Mouse (Mus musculus) kidney, adult 8-10 months (tissue): ENCODE data around the gene Jag1.

Experiments
- DNase-seq, 2 experiments: peaks; one replicate each; pipeline ENCODE4 v3.0.0; 2022

The Jag1 gene

DNA sequence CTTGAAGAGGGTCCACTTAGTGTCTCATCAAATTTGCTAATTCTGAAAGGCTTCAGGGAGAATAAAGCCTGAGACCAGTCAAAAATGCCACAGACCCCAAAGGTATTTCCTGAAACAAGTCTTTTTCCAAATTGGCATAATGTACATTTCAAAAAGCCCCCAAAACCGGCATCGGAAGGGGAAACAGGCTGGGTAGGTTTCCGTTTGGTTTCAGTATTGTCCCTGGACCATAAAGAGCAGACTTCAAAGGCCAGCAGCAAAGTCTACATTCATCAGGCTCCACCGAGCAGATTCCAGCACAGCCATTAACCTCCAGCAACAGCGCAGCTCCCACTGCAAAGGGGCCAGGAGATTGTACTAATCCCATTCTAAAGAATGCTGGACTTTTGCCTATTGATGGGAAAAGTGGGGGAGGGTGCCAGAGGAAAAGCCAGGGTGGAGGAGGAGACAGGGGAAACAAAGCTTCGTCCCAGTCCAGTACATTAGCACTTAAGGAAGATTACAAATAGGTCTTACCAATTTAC, 17.2 kb downstream of the Jag1 start:
- DNase-seq, result no peak

DNA sequence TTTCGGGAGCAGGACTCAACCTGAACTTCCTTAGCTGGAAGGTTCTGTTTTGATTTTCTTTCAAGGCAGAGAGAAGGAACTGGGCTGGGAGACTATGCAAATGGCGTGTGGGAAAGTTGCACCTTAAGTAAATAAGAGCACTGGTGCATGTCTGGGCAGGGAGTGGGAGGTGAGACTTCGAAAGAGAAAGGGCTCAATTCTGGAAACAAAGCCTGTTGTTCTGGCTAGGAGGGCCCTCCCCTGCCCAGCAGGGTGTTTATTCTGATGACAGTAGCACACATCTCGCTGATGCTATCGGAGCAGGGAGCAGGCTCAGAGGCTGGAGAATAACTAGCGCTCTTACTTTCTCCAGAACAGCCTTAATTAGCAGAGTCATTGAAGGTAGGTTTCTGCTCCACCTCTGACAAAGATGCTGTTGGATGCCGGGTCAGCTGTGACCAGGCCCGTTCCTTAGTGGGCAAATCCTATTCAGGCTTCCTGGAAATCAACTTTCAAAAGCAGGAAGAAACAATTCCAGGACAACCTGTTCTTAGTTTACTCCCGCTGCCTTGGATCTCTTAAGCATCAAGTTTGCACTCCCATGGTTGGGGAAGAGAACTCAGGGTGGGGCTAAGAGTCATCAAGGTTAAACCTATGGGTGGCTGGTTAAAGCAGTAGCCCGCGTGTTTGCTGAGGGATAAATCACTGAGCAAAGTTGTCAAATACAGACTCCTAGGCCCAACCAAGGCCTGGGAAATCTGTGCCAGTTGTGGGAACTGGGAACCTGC, 18.0 kb downstream of the Jag1 start:
- no peak for DNase-seq

DNA sequence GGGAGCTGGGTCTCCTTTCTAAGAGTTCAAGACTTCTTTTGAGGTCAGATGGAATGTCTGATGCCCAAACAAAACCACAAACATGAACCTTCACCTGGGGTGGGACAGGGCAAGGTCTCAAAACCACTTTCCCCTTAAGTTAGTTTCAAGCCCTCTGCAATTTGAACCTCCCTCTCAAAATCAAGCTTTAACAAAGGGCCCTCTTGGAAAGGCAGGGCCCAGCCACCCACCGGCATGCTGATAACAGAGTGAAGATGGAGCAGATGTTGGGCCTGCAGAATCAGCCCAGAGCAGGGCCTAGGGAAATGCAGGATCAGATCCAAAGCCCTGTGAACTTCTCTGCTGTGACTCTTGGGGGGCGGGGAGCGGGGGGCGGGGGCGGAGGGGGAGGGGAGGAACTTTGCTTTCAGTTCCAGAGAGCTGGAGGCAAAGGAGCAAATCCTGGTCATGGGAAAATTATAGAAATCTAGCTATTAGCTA, 19.4 kb downstream of the Jag1 start:
- DNase-seq, result no peak

DNA sequence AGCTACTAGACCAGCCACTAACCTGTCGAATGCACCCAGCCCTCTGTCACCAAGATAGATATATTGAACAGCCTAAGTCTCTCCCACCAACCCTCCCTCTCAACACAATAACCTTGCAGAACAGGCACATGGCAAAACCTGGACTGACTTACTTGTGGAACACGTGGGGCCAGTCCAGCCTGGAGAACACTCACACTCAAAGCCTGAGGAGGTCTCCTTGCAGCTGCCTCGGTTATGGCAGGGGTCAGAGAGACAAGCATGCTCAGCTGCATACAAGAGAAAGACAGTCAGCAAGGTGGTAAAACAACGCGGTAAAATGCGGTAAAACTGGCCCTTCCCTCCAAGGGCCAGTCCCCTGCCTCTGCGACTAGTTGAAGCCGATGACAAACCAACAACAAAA, 22.1 kb downstream of the Jag1 start:
- DNase-seq, result no peak

DNA sequence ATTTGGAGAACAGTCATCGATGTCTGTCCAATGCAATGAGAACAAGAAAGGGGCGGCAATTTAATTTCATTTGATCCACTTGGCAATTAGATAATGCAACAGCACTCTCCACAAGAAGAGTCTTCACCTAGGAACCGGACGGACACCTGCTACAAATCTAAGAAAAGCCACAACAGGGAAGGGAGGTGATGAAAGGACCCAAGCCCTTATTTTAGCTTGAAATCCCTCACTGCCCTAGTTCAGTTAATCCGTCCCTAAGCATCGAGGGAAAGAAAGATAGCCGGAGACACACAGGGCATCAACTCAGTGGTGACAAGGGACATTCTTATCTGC, 23.2 kb downstream of the Jag1 start:
- DNase-seq, result no peak

DNA sequence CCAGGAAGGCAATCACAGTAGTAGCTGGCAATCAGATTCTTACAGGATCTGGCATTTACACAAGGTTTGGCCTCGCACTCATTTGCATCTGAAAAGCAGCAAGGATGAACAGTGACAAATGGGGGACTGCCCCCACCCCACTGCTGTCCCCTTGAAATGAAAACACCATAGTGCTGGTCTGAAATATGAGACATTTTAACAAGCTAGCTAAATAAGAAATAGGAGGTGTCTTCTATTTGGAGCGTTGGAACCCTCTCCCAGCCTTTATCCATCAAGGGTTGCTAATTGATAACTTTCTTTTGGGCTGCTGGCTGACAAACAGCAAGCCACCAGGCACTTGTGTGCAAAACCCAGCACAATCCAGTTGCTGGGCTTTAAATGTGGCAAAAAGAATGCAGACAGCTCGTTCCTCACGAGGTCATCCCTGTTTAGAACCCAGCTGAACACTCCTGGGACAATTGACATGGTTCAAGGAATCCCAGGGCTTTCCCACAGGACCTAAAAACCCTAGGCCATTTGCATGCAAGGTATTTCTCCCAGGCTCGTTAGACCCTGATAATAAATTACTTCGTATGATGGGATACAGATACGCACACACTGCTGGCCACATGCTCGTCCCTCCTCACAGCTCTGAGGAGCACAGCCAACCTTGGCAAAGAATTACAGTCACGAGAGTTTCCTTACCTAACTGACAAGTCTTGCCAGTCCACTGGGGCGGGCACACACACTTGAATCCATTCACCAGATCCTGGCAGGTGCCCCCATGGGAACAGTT, 23.7 kb downstream of the Jag1 start:
- DNase-seq, result no peak

DNA sequence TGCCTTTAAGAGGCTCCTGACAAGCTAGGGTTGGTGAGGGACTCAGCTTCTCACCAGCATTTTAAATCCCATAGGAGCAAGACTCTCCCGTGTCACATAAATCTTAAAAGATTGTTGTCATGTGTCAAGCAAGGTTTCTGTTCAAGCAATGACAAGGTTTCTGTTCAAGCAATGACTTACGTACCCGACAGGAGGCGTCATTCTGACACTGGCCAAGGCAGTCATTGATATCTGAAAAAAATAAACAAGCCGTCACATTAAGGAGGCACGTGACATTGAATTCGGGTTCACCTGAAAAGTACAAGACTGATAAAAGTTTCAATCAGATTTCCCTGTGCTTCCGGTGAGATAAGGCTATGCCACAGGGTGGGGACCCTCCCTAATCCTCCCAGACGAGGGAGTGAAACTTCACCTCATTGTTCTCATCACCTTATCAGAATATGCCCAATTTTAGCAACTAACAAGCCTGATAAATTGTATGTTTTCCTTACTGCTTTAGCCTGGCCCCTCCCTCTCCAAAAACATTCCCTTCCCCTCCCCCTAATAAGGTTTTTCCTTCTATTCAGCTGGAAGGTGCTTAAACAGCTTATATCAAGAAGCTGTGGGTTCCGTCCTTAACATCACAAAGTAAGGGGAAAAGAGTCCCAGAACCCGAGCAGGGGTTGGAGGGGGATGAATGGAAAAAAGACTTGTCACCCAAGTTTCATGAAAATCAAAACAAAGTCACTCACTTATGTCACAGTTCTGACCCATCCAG, 24.5 kb downstream of the Jag1 start:
- DNase-seq, result no peak

DNA sequence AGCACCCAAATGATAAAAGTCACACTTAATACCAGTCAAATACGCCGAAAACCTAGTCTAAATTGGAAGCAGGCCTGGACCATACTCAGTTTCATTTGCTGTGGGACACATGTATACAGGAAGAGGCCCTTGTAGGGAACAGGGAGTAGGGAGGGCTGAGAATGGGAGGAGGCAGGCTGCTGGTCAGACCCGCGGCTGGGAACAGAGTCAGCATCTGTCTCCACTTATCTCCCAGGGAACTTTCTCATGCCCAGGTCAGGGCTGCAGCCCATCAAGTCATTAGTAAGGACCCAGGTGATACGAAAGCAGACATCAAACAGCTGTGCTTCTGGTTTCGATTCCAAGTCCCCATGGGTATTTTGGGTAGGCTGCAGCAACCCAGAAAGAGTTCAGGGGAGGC, 28.7 kb downstream of the Jag1 start:
- DNase-seq, result no peak

DNA sequence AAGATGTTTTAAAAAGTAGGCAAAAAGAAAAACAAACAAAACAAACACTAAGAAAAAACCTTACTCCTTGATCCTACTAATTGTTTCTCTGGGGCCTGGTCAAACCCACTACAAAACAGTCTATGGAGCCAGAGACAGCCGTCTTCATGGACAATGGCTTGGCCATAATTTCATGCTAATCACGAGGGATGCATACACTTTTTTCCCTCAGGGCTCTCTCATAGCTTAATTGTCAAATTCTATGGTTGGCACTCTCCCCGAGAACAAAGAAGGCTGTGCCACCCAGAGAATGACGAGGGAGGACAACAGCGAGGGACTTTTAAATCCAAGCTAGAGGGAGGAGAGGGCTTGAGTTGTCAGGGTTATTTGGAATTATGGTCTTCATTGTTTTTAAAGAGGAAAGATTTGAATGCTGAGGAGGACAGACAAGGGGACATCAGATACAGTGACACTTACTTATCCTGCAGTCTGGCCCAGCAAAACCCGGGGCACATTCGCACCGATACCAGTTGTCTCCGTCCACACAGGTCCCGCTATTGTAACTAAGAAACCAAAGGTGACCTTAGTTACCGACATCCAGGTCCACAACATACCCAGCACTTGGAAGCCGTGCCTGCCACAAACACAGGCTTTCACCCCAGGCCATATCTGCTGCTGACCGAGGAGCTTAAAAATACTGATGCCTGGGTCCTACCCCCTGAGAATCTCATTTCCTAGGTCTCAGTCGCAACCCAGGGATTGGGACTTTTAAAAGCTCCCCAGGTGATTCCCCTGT, 29.6 kb downstream of the Jag1 start:
- no peak for DNase-seq

DNA sequence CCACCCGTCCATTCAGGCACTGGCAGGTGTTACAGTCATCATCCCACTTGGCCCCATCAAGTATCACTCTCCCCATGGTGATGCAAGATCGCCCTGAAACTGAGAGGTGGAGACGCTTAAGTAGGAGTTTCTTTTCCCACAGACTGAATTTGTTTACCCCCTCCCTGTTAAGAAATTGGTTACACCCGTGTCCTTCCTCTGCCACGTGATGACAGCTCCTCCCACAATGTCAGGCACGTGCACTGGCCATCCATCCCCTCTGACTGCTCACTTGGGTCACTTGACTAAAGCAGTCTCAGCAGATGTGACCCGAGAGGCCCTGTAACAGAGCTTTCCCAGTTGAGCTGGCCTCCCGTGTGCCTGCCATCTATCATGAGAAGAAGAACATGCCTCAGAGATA, 31.2 kb downstream of the Jag1 start:
- no peak for DNase-seq

DNA sequence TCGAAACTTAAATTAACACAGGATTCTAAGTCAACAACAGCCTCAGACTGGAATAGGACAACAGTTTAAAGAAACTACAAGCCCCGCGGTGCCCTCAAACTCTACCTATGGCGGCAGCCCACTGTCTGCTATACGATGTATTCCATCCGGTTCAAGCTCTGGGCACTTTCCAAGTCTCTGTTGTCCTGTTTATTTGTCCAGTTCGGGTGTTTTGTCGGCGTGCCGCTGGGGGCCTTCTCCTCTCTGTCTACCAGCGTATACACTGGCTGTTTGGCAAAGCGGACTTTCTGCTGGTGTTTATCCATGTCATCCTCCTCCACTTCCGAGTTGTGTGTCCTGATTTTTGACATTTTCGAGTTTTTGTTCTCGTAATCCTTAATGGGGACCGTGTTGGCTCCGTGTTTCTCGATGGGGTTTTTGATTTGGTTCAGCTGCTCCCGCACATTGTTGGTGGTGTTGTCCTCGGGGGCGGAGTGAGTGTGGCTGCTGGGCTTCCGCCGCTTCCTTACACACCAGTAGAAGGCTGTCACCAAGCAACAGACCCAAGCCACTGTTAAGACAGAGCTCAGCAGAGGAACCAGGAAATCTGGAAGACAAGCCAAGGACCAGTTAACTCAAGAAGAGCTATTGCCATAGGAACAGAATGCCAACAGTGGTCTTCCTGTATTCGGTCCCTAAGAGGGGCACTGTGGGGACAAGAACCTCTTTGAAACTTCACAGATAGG, 33.4 kb downstream of the Jag1 start:
- peak in 1 of 2 experiments; percentile 19 for DNase-seq

DNA sequence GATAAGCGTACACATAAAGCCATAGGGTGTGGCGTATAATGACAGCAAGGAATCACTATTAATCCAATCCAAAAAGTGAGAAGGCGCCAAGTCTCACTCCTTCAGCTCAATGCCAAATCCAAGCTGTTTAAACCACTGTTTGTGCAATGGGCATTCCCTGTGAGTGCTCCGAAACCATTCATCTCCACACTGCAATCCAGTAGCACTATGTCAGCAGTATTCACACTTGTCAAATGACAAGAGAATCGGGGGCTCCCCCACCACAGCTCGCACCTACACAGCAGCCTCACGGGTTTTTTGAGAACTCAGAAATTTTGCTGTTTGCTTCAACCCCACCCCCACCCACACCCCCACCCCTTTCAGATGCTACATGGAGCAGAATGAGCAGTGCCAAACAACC, 35.4 kb downstream of the Jag1 start:
- no peak for DNase-seq

DNA sequence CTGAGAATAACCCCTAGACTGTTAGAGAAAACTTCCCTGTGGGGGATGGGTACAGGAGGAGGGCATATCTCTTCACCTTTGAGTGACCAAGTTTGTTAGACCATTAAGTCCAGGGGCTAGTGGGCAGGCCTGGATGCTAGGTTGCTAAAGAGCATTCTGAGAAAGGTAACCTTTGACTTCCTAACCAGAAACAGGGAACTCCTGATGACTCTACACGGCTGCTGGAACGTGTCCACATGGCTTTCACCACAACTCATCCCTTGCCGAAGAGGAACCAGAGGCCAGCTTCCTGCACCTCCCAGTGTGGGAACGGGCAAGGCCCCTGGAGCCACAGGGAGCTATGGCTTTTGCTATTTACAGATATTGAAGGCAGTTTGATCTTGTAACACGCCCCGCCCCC, 36.0 kb downstream of the Jag1 start:
- DNase-seq, result peak; percentile 47 to 56

DNA sequence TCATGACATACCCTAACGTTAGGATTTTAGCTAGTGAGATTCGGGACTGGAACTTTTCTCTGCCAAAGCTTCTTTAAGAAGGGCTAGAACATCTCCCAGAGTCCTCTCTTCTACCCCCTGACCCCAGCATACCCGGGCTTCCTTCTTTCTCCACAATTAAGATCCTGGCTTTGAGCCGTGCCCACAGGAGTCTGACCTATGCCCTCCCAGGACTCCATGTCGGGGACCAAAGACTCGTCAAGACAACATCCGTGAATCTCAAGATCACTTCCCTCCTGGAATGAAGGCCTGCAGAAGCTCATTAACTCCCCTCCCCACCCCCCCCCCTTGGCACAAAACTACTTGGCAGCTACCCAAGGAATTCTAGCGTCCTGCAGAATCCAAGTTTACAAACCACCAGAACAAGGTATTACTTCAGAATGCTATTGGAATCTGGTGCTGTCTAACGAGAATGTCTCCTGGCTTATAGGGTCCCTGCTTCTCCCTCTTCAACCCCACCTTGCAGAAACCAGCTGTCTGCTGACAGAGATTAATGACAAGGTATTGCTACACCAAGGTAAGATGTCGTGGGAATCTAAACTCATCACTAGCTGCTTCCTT, 36.6 kb downstream of the Jag1 start:
- DNase-seq, result peak; percentile 35 to 58

DNA sequence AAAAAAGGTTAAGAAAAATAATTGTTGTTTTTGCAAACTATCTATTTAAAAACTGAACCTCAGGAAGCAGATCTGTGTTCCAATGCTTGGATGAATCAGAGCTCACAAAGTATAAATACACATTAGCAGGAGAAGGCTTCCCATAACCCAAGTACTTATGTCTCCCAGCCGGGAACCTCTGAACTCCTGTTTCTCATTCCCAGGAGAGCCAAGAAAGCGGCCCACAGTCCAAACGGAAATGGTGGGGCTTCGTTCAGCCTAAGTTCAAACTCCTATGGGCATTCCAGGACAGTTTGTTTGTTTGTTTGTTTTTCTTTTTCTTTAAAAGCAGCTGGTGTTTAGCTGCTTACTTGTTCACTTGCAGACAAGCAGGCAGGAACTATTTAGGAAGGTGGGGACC, 37.7 kb downstream of the Jag1 start:
- no peak for DNase-seq

DNA sequence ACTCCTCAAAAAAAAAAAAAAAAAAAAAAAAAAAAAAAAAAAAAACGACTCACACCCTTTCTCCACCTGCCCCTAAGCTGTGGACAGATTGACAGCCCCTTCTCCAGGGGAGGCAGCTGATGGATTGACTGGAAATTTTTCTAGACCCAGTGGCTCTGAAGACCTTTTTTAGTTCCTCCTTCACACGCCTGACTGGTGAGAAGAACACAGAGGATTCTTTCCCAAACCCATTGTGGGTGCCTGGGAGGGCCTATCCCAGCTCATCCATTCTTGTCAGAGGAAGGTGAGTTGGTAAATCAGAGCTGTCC, 42.2 kb downstream of the Jag1 start:
- no peak for DNase-seq

DNA sequence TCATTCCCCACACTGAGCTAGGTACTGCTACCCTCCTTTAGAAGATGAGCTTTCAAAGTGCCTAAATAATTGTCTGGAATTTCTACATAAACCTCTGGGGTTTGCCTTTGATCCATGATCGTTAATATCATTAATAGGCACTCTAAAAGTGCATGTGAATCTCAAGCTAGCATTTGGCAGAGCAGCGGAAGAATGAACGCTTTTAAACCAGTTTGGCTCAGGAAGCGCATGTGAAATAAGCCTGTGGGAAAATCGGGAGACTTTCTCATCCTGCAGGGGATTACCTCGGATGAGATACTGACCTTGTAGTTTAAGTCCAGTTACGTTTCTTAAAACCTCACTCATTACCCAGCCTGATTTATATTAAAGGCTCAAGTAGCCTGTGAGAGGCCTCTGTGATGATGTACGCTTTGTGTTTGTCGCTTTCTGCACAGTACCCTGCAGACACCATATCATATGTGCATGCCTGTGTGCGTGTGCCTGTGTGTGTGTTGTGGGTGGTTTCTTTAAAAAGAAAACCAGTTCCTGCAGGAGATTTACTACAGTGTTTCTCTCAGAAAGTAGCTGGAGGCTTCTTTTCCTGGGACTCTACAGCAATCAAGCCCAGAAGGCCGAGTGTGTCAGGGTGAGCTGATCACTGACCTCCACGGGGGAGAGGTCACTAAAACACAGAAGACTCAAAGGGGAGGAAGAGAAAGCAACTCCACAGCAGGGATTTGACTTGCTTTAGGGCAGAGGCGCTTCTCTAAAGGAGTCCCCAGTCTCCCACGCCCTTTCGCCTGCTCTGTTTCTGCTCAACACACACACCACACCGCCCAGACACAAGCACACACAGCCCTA, 42.8 kb downstream of the Jag1 start:
- no peak for DNase-seq

DNA sequence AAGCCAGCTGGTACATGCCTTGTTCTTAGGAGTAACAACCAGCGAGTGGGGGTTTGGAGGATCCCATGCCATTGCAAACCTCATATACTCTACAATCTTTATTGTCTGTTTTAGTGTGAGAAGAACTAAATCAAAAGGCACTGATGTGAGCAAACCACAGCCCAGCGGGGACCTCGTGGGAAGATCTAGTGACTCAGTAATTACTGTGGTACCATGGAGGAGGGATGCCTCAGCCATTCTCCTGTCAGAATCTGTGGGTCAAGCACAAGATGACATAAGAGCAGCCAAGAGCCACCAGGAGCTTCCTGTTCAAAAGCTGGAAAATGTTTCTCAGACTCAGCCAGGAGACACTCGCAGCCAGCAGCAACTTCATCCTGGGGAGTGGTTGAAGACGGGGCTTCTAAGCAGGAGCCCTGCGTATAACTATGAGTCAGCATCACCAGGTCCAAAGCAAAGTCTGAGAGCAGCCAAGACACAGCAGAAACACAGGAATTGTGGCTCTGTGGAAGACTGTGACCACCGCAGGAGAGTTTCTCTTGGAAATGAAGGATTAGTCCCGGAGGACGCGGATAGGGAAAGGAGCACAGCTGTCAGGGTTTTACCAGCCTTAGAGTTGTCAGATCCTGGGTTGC, 48.8 kb downstream of the Jag1 start:
- no peak for DNase-seq

DNA sequence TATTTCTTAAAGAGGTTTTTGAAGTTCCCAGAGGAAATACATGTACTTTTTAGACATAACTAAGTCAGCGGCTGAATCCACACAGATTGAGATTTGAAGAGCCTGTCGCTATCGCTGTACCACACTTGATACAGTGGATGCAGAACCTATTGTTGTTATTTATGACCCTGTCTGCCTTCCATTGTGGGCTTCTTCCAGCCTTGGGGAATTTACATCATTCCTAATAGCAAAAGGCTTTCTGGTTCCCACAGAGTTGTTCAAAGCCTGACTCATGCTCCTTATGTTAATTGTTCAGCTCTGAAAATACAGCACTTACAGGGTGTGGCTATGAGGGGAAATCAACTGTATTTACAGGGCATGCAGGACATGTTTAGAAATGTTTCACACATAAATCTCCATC, 51.9 kb downstream of the Jag1 start:
- DNase-seq, result no peak

DNA sequence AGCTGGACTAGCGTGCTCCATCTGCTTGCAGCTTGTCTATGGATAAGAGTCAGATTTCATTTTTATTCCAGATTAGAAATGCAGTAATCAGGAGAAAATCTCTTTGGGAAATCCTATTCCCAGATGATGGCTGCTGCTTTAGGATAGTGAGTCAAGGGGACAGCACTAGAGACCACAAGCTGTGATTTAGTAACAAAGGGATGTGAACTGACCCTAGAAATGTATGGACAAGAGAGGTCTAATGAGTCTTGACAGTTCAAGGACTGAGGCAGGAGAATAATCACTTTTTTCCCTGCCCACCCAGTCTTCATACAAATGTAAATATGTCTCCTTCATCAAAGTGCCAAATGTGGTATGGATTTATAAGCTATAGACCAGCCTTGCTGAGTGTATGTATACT, 52.6 kb downstream of the Jag1 start:
- no peak for DNase-seq
